Mouse (Mus musculus): ENCODE results near the gene Ppa2. TPM values are rescaled to one million over a fixed set of nuclear protein-coding genes. Genes with fewer than 3 reads are reported as not detected.

The Ppa2 gene
- total RNA-seq (2022) = 10 to 100 TPM; 49.5 to 52.9 (median 51.3) TPM

DNA sequence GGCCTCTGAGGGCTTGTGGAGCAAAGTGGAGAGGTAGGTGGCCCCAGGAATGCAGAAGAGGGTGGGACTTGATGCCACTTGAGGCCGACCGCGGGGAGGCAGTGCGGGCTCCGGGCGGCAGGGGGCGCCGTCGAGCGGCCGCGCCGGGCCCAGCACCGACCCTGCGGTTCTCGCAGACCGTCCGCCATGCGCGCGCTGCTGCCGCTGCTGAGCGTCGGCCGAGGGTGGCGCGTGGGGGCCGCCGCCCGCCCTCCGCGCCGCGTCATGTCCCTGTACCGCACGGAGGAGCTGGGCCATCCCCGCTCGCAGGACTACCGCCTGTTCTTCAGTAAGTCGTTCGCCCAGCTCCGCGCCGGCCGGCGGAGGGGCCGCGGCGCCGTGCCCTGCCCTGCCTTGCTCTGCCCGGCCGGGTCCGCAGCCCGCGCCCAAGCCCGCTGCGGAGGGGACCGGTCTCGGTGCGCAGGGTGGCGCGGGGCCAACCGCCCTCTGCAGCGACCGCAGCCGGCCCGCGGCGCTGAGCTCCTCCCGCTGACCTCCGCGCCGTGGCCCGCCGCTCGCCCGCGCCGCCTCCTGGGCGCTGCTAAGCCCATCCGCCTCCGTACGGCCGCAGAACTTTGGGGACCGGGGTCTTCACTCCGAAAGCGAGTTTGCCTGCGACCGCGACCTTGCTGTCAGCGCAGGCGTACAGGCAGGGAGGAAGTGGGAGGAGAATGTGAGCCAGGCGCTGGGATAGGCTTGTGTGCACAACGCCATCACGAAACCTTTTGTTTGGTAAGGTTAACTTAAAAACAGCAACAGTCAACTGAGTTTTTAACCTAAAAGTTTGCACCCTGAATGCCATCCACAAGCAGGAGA is at the start of gene Ppa2:
TSS of gene Ppa2 (plus strand) at position 157 of the 855 bp plus-strand sequence.
- peak; percentile 64 to 74 for DNase-seq (ENCODE audit: low spot score in 2 of 2)

DNA sequence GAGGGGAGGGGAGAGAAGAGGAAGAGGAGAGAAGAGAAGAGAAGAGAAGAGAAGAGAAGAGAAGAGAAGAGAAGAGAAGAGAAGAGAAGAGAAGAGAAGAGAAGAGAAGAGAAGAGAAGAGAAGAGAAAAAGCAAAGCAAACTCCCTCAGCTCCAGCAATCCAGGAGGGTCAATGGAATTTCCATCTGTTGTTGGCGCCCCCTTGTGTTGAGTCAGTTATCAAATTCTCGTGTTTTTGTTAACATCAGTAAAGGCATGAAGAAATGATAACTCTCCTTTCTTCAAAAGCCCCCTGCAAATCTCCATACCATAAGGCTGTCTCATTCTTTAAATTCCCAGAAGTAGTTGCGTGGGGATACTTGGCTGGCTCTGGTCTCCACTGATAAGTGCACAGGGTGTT is 38.0 kb upstream of the Ppa2 start:
- DNase-seq (ENCODE audit: low spot score in 2 of 2) = peak; percentile 55 to 61

DNA sequence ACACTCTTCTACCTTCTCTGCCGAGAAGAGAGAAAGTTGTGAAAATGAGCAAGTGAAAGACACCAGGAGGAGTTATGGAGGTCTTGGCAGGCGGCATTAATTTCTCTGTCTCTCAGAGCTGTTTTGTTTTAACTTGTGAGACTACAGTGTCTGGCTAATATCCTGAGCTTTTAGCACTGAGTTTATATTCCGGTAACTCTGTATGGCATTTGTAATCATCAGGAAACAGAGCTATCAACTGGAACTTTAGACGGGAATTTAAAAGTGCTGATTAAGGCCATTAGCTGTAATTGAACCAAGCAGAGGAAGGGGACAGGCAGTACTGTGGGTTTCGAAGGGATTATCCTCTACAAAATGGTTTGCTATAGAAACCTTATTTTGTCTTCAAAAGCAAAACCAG is 25.3 kb upstream of the Ppa2 start:
- DNase-seq (ENCODE audit: low spot score in 2 of 2) = no peak

DNA sequence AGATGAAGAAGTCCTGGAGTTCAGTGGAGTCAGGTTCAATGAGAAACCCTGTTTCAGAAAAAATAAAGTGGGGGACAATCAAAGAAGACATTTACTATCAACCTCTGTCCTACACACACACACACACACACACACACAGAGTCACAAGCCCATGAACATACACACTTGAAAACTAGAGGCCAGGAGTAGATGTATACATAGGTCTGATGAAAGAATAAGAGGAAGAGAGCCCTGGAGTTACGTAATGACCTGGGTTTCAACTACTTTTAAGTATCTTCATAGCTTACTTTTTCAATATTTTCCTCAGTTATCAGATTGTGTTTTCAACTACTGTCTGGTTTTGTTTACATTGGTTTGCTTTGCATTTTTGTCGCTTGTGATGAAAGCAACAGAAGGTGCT is 21.1 kb upstream of the Ppa2 start:
- DNase-seq (ENCODE audit: low spot score in 2 of 2) = no peak

DNA sequence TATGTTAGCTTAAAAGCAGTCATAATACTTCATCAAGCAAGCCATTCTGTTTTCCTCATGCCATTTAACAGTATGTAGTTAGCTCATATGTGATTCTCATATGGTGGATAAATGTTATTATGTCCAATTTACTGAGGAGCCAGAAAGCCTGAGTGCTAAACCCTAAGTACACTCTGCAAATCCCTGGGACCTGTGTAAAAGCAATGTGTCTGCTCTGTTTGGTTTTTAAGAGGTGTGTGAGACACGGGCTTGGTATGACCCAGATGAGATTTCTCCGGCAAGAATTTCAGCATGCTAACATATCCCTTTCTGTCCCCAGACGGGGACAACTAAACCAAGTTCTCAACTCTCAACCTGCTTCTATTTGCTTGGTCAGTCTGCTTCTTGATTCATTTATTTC is 5.6 kb upstream of the Ppa2 start:
- DNase-seq (ENCODE audit: low spot score in 2 of 2) = no peak

DNA sequence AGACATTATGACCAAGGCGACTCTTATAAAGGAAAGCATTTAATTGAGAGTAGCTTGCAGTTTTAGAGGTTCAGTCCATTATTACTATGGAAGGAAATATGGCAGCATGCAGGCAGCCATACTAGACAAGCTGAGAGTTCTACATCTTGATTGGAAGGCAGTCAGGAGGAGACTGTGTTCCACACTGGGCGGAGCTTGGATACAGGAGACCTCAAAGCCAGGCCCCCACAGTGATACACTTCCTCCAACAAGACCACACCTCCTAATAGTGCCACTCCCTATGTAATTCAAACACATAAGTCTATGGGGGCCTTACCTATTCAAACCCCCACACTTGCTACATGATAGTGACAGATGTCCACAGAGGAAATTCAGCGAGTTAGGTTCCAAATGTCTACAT is 1.5 kb upstream of the Ppa2 start:
- no peak for DNase-seq (ENCODE audit: low spot score in 2 of 2)

DNA sequence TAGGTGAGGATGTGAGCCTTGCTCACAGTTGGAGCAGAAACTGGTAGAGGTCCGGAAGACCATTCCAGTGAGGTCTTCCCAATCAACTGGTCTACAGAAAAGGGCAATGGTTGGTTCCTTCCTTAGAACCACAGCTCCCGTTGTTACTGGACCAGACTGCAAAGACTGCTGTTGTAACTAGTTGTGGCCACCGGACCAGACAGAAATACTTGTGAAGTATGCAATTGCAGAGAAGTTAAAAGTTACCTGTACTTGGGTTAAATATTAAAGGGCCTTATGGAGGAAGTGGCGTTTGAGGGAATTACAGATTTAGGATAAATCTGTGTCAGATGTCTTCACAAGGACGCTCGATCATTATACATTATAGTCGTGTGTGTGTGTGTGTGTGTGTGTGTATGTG is 551 bp upstream of the Ppa2 start:
- no peak for DNase-seq (ENCODE audit: low spot score in 2 of 2)

DNA sequence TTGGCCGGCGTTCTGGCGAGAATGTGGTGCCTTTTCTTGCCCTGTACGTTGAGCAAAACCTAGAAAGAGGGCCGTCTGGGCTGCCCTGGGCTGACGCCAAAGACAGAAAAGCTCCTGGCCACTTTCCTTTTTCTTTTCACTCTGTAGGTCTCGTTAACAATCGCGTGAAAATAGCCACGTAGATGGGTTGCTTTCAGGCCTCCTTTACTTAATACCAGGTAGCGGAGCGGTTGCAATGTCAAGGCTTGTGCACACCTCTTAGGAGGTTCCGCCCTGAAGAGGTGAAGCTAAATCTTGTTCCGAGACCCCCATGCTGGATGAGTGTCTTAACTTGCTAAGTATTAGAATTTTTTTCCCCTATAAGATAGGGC is 884 bp downstream of the Ppa2 start:
- DNase-seq (ENCODE audit: low spot score in 2 of 2) = no peak

DNA sequence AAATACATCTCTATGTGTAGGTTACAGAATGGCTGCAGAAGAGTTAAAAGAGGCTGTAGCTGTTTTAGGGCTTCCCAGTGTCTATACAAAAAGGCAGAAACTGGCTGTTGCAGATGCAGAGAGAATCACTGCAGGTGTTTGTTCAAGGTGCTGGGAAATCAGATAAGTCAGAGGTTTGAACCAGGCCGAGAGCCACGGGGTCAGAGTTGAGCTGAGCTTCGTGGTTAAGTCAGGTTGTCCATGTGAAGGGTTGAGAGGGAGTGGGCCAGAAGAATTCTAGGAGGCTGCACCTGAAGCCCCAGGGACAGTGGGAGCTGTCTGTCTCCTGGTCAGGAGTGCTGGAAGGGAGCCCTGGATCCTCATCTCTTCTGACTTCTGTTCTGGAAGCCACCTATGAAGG is 2.4 kb downstream of the Ppa2 start:
- DNase-seq (ENCODE audit: low spot score in 2 of 2) = no peak

DNA sequence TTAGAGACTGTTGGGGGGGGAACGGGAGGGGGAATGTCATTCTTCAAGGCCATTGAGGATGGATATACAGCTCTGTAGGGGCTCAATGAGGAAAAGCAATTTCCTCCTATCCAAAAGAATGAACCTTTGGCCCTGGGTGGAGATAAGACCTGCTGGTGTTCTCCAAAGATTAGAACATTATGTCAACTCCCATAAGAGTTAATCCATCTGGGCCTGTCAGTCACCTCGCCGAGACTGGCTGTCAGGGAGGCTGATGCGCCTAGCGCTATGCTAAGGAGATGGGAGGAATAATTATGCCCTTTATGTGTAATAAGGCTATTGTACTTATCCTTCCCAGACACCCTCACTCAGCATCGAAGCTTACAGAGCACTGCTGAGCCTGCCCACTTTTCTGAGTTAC is 2.9 kb downstream of the Ppa2 start:
- no peak for DNase-seq (ENCODE audit: low spot score in 2 of 2)

DNA sequence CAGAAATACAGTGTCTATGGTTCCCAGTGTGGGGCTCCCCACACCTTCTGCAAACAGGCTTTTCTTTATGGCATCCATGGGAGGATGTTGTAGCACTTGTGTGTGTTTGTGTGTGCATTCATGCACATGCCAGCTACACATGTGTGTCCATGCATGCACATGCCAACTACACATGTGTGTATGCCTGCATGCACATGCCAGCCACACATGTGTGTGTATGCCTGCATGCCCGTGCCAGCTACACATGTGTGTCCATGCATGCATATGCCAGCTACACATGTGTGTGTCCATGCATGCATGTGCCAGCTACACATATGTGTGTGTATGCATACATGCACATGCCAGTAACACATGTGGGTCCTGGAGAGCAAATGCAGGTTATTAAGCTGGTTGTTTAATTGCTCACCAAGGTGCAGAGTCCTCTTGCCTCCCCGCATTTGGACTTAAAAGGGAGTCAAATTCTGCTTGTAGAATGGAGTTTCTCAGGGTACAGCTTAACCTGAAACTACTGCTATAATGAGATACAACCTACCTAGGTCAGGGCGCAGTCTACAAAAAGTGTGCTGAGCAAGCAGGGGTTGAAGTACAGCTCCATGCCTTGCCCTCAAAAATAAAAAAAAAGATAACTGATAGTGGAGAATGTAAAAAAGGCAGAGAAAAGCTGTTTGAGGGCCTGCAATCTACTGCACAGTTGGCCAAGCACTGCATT is 3.7 kb downstream of the Ppa2 start:
- DNase-seq (ENCODE audit: low spot score in 2 of 2) = no peak

DNA sequence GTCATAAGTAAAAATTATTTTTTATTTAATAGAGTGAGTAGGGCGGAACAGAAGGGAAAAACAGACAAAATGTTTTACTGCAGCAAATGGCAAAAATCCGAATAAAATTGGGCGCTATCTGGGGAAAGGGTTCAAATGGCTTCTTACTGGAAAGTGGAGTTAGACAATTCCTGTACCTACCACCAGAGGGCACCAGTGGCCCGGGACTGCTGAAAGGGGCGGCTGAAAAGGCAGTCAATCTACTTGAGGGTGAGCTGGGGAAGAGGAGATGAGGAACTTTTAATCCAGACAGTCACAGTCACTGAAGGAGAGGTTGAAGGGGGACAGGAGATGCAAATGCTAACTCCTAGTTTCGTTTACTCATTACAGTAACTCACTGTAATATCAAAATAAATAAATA is 4.6 kb downstream of the Ppa2 start:
- peak in 1 of 2 experiments; percentile 49 for DNase-seq (ENCODE audit: low spot score in 2 of 2)

DNA sequence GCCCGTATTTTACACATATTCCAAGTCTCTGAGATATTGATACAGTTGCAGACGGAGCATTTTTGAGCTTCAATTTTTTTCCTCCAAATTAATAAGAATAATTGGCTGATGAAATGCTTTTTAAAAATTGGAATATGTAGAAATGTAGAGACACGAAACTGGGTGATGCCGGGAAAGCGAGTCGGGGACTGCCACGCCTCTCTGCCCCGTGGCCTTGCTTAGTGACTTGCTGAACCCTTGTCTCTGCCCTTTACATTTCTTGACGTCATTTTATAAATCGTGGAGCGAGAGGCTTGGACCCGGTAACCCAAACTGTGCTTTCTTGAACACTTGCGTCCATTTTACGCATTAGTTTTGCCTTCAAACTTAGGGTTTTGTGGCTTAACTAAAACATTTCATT is 5.1 kb downstream of the Ppa2 start:
- no peak for DNase-seq (ENCODE audit: low spot score in 2 of 2)

DNA sequence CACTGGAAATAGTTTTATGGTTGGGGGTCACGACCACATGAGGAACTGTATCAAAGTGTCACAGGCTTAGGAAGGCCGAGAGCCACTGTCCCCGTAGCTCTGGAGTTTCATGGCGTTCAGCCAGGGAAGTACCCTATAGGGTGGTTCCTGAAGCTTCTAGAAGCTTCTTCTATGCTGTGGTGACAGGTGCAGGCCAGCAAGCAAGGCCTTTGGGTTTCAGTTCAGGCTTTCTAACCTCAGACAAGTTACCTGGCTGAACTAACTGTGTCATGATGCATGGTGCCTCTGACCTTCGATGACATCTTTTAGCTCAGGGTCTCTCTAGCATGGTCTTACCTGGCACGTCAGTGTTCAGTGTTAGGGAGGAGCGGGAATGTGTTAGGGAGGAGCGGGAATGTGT is 5.7 kb downstream of the Ppa2 start:
- no peak for DNase-seq (ENCODE audit: low spot score in 2 of 2)

DNA sequence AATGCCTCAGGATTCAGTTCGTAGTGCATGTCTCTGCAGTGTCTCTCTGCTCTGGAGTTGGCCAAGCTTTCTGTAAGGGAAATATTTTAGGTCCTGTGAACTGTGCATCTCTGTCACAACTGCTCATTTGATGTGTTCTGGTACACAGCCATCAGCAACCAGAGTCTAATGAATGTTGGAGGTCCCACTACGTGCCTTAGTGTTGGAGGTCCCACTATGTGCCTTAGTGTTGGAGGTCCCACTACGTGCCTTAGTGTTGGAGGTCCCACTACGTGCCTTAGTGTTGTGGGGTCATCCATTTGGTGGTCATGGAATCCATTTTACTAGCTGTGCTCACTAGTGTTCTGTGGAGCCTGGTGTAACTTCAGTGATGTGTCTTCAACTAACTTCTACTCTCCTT is 7.9 kb downstream of the Ppa2 start:
- DNase-seq (ENCODE audit: low spot score in 2 of 2) = no peak

DNA sequence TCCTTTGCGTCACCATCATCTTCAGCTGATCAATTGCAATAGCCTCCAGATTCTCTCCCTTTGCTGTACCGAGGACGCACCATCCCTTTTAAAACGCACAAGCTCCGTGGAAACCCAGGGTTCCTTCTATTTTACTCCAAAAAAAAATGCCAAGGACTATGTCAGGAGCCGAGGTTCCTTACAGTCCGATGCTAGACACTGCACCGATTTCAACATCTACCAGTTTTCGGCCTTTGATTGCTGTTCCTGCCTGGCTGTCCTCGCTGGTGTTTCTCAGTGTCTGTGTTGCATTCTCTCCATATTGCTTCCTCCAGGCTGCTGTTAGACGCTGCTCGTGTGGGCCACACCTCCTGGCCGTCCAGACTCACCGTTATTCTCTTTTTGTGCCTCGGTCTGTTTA is 8.7 kb downstream of the Ppa2 start:
- no peak for DNase-seq (ENCODE audit: low spot score in 2 of 2)

DNA sequence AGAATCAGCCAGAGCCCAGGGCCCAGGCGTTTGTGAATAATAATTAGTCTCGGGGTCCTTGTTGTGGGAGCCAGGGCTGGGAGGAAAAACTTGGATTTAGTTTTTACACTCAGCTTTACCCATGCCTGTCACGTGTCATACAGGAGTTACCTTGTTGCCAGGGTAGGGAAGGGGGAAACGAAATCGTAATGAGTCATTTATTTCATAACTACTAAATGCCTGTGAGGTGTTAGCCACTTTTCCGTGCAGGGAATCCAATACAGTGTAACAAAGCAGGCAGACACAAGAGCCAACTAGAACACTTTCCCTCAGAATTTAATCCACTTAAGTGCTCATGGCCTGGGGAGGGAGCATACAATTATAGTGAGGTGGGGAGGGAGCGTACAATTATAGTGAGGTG is 9.9 kb downstream of the Ppa2 start:
- no peak for DNase-seq (ENCODE audit: low spot score in 2 of 2)

DNA sequence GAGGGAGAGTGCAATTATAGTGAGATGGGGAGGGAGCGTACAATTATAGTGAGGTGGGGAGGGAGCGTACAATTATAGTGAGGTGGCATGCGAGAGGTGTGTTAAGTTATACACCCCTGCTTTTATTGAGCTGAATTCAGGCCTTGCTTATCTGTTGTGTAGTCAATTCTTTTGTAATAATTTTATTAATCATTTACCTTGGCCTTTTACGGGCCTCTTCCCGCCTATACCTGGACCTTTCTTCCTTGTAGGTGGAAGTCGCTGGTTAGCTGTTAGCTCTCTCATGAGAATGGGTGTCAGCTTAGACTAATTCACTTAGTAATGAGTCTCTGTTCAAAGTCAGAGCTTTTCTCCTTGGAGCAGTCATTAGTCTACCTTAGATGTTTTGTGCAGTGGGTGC is 10.4 kb downstream of the Ppa2 start:
- DNase-seq (ENCODE audit: low spot score in 2 of 2) = no peak

DNA sequence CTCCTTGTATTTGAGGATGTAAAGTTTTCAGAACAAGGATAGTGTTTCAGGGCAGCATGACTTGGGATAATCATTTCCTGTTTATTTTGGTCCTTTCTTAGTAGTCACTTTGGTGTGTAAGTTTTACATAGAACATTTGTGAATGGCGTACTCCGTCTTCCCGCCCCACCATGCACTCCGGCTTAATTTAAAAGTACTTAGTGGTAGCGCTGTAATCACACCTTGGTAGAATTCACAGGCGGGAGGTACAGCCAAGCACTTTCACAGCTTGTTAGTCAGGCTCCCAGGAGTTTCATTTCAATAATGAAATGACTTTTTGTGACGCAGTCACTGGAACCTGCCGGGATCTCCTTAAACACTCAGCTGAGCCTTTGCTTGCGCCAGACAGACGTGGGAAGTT is 12.0 kb downstream of the Ppa2 start:
- no peak for DNase-seq (ENCODE audit: low spot score in 2 of 2)

DNA sequence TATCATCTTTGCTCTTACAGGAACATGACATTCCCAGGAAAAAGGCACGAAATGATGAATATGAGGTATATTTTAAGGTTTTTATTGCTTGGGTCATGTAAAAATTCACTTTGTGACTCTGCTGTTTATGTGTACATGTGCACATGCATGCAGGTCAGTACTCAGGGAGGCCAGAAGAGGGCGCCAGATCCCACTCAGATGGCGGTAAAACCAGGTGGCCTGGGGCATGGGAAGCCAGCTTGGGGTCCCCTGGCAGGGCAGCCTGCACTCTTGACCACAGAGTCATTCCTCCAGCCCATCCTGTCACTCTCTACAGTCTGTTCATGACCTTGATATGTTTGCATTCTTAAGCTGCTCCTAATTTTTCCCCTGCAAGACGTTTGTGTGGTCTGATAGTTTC is 12.6 kb downstream of the Ppa2 start:
- no peak for DNase-seq (ENCODE audit: low spot score in 2 of 2)

DNA sequence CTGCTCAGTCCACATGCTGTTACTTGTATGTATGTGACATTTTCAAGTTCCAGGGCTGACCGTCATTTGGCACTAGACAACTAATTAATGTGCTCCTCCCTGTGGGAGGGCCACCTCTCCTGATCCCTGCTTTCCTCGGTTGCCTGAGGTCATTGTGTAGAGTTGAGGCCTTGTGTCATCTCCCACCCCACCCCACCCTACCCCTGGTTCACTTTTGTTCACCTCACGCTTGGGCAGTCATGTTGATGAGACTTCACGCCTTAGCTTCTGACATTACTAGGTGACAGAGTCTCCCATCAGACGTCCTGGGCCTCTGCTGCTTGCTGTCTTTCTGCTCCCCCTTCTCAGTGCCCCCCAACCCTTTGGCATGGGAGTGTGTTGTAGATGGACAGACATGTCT is 15.2 kb downstream of the Ppa2 start:
- DNase-seq (ENCODE audit: low spot score in 2 of 2) = no peak

DNA sequence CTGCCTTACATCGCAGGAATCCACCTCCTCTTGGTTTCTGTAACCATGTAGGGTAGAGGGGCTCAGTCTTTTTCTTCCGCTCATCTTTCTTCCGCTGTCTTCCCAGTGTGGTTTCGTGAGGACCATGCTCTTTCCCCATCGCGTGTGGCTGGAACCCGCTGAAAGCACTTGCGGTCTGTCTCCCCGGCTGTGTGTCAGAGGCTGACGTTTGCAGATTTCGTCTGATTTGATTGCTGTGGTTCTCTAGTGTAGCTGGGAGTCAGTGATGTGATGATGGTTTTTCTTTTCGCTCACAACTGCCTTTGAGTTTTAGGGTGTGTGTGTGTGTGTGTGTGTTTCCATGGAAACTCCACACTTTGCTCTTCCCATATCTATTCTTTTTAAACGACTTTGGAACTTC is 18.6 kb downstream of the Ppa2 start:
- no peak for DNase-seq (ENCODE audit: low spot score in 2 of 2)

DNA sequence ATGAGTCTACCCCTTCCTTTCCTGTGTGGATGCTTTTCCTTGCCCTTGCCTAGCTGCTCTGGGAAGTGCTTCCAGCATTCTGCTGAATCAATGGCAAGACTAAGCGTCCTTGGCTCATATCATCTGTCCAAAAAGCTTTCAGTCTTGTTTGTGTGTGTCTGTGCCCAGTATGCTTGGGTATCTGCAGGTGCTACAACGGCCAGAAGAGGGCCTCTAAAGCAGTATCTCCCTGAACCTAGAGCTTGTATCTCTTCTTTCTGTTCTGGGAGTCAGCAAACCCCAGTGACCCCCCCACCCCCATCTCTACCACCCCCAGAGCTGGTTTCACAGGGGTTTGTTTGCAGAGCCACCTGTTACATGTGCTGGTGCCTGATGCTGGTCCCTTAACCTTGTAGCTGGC is 19.5 kb downstream of the Ppa2 start:
- DNase-seq (ENCODE audit: low spot score in 2 of 2) = no peak

All from left cerebral cortex, adult 8-10 months (tissue).